Mouse (Mus musculus) liver, embryonic 12.5 days (tissue): Measurements from ENCODE around the gene Abca12. TPM values are rescaled to one million over a fixed set of nuclear protein-coding genes. Genes with fewer than 3 reads are reported as not detected.
A peak's percentile ranks its signal among the peaks of the same experiment; 100 is the strongest.

Experiments used
- ATAC-seq: fragments of 200-750 bp; cut with Nextera tagmentation; 2 replicates; pipeline ENCODE4 v1.8.0; 2017; ENCODE audit warnings: moderate number of reproducible peaks, mild to moderate bottlenecking, moderate library complexity
- H3K27ac ChIP-seq: fragments of 300-500 bp; sonication (generic); 2 replicates; pipeline ENCODE4 v1.5.1; 2016; ENCODE audit warnings: mild to moderate bottlenecking
- H3K27me3 ChIP-seq: fragments of 300-500 bp; sonication (generic); replicated peaks from 2 replicates; pipeline ENCODE4 v1.6.1; 2016; ENCODE audit warnings: mild to moderate bottlenecking, moderate library complexity
- H3K36me3 ChIP-seq: fragments of 300-500 bp; sonication (generic); 2 replicates; pipeline ENCODE4 v1.6.1; 2016; ENCODE audit warnings: mild to moderate bottlenecking, moderate library complexity
- H3K4me1 ChIP-seq: fragments of 300-500 bp; sonication (generic); 2 replicates; pipeline ENCODE4 v1.6.1; 2016
- H3K4me2 ChIP-seq: fragments of 300-500 bp; sonication (generic); 2 replicates; pipeline ENCODE4 v1.6.1; 2016; ENCODE audit warnings: mild to moderate bottlenecking, moderate library complexity
- H3K4me3 ChIP-seq: fragments of 300-500 bp; sonication (generic); 2 replicates; pipeline ENCODE4 v1.5.1; 2016; ENCODE audit warnings: mild to moderate bottlenecking, moderate library complexity
- H3K9ac ChIP-seq: fragments of 300-500 bp; sonication (generic); 2 replicates; pipeline ENCODE4 v1.6.1; 2016; ENCODE audit warnings: mild to moderate bottlenecking, moderate library complexity
- H3K9me3 ChIP-seq: fragments of 300-500 bp; sonication (generic); replicated peaks from 2 replicates; pipeline ENCODE4 v1.6.1; 2016; ENCODE audit warnings: mild to moderate bottlenecking, moderate library complexity
- whole genome bisulfite sequencing: fragments of 180-500 bp; shearing (Covaris S2); methylation state at CpG from one replicate; pipeline ENCODE4 v1.1.7; 2016; ENCODE audit not compliant: insufficient replicate concordance; 5-methylcytosine and 5-hydroxymethylcytosine counted together
- polyA plus RNA-seq: library from polyadenylated mRNA; unstranded; fragments of >200 nt; fragmentation: Nextera tagmentation; extraction: Ambion mirVana; gene quantifications from 2 replicates; pipeline ENCODE4 v1.2.1, GENCODE M21; 2016

Abca12 gene
- polyA plus RNA-seq, 1 experiment from 2014 or later: not detected

DNA sequence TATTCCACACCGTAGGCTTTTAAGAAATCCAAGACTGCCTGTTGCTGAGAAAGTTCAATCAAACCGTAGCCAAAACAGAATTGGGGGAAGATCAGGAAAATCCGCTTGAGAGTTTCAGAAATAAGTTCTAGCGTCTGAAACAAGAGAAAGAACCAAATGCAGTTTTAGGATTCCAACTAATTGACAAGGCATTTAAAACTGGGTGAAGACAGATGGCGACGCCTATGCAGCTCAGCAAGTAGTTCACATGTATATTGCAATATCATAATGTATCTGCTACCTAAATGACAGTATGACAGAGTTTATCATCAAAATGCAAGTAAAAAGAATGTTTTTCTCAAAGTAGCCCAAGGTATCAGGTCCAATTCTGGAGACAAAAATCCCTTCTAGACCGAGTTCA is 151.2 kb downstream of the Abca12 start:
- WGBS: 79% methylated on average over 7 of the region's 7 CpGs
- Histone ChIP-seq H3K4me3 (no peak overlapping the region), H3K9me3 (no peaks in the 10 kb centered on the region), H3K9ac (no peak overlapping the region), H3K27ac (no peak overlapping the region), H3K36me3 (no peaks in the 10 kb centered on the region), H3K27me3 (no peaks in the 10 kb centered on the region), H3K4me2 (no peak overlapping the region), H3K4me1 (no peaks in the 10 kb centered on the region)
- no peak for ATAC-seq

DNA sequence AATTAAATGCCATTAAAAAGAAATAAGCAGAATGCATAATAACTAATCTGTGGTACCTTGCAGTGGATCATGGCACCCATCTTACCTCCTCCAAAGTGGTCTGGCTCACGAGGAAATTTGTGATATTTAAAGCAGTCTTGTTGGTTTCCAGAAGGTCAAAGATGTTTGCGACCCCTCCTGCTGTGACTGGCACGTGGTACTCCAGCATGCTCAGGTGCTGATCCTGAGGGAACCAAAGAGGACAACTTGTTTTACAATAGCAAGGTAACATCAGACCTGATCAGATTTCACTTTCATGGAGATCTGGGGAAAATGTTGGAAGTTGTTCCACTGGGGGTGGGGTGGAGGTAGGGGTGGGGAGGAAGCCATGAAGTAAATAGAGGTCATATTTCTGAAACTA is 170.1 kb downstream of the Abca12 start:
- Histone ChIP-seq H3K4me1 (no peaks in the 10 kb centered on the region), H3K27ac (no peak overlapping the region), H3K9me3 (no peaks in the 10 kb centered on the region), H3K9ac (no peak overlapping the region), H3K27me3 (no peaks in the 10 kb centered on the region), H3K36me3 (no peaks in the 10 kb centered on the region), H3K4me2 (no peak overlapping the region), H3K4me3 (no peak overlapping the region)
- 57% methylated on average over 3 of the region's 3 CpGs for WGBS
- ATAC-seq: no peak

DNA sequence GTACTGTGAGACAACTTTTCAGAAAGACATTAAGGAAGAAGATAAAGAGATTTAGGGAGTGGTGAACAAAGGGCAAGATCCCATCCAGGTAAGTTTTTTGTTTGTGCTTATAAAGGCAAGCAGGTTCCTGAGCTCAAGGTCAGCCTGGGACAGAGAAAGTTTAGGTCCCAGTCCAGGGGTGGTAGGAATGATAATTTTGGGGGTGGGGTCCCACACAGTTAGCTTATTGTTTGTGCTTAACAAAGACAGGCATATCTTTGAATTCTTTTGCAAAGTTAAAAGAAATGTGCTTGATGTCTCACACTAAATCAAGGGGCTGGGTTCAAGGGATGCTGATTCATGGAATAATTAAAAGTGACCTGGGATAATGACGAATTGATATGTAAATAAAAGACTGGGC is 173.3 kb downstream of the Abca12 start:
- WGBS: 53% methylated on average over 1 of the region's 1 CpGs
- no peak for ATAC-seq
- H3K27me3 ChIP-seq: no peaks in the 10 kb centered on the region

DNA sequence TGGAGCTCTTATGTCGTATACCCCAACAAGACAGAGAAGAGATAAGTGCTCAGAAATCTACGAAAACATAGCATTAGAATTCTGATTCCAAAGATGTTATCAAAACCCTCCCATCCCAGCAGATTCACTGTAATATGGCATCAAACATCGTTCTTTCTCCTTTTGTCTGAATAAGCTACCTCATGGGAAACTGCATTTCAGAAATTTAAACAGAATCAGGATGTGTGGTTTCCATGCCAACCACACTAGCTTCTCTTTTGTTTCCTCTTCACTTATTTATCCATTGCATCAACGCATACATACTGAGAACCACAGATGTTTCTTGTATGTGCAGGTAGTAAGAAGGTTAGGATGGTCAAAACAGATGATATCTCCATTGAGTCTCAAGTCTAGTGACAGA is 175.1 kb downstream of the Abca12 start:
- Histone ChIP-seq H3K27ac (no peak overlapping the region), H3K4me1 (no peaks in the 10 kb centered on the region), H3K9ac (no peak overlapping the region), H3K36me3 (no peaks in the 10 kb centered on the region), H3K4me3 (no peak overlapping the region), H3K4me2 (no peak overlapping the region), H3K27me3 (no peaks in the 10 kb centered on the region), H3K9me3 (no peaks in the 10 kb centered on the region)
- ATAC-seq: no peak
- WGBS: 55% methylated on average over 4 of the region's 4 CpGs

More for the DNA sequence above, 173.3 kb downstream of the Abca12 start:
- Histone ChIP-seq H3K4me1 (no peaks in the 10 kb centered on the region), H3K9ac (no peak overlapping the region), H3K9me3 (no peaks in the 10 kb centered on the region), H3K27ac (no peak overlapping the region), H3K4me2 (no peak overlapping the region), H3K4me3 (no peak overlapping the region), H3K36me3 (no peaks in the 10 kb centered on the region)

DNA sequence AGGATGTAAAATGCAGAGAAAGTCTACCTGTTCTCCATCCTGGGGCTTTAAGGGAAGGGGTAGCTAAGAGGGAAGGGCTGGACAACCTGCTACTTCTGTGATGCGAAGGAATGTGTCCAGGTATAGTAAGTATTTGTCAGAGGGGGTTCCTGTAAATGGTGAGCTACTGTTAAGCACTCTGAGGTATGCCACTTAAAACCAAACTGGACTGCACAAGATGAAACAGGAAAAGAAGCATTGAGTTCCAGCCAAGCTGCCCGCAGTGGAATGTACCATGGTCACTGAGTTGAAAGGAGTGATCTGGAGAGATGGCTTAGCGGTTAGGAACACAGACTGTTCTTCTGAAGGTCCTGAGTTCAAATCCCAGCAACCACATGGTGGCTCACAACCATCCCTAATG is 179.4 kb downstream of the Abca12 start:
- Histone ChIP-seq H3K27ac (no peak overlapping the region), H3K36me3 (no peaks in the 10 kb centered on the region), H3K4me2 (no peak overlapping the region), H3K9me3 (no peaks in the 10 kb centered on the region), H3K9ac (no peak overlapping the region), H3K27me3 (no peaks in the 10 kb centered on the region), H3K4me3 (no peak overlapping the region), H3K4me1 (no peaks in the 10 kb centered on the region)
- ATAC-seq: no peak
- WGBS: 63% methylated on average over 3 of the region's 3 CpGs

DNA sequence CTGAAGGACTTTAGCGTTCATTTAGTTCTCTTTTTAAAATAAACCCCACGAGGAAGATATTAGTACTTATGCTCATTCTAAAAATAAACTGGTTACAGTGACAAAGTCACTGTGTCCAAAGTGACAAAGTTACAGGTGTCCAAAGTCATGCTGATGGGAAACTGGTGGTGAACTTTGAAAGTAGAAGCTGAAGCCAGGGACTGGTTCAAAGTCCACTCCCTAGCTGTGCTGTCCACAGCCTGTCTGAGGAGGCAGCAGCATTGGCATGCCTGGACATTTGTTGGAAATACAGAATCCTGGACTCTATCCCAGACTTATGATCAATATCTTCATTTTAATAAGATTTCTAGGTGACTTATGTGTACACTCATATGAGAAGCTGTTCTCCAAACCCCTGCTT is 183.5 kb downstream of the Abca12 start:
- Histone ChIP-seq H3K36me3 (no peaks in the 10 kb centered on the region), H3K9me3 (no peaks in the 10 kb centered on the region), H3K4me3 (no peak overlapping the region), H3K4me1 (no peaks in the 10 kb centered on the region), H3K9ac (no peak overlapping the region), H3K27ac (no peak overlapping the region), H3K4me2 (no peak overlapping the region), H3K27me3 (no peaks in the 10 kb centered on the region)
- ATAC-seq: peak; percentile 52
- WGBS: 32% methylated on average over 2 of the region's 2 CpGs

DNA sequence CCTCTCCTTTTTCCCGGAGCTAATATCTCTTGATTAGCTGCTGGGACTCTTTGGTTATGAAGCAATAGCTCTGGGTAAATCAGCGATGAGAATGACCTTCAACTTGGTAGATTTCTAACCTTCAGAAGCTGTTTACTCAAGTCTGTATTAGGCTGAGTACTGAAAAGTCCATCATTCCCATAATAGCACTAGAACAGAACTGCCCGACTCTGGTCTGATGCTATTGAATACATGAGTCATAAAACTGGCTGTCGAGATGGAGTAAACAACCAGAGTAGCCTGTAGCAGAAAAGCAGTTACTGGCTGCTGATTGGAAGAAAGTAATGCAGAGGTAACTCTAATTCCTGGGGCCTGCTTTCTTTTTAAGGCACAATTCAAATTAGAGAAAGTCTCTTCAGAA is 211.1 kb downstream of the Abca12 start:
- WGBS: 59% methylated on average over 4 of the region's 4 CpGs
- Histone ChIP-seq H3K9me3 (no peaks in the 10 kb centered on the region), H3K36me3 (no peaks in the 10 kb centered on the region), H3K4me1 (no peaks in the 10 kb centered on the region), H3K4me2 (no peak overlapping the region), H3K4me3 (no peak overlapping the region), H3K27me3 (no peaks in the 10 kb centered on the region), H3K9ac (no peak overlapping the region), H3K27ac (no peak overlapping the region)
- no peak for ATAC-seq

DNA sequence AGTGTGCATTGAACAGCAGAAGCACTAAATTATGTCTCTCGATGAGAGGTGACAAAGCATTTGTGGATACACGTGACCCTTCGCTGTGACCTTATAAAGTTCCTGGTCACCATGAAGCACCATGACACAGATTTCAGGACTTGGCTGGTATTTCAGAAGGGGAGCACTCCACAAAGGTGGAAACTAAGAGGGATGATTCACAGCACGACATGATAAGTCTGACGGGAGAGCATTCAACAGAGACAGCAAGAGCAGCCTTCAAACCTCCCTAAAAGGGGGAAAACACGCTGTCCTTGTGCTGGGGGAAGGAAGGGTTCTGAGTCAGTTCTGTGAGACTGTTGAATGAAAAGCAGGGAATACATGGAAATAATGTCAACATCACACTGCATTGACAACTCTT is 218.5 kb downstream of the Abca12 start:
- Histone ChIP-seq H3K9me3 (no peaks in the 10 kb centered on the region; the same call in 1 of the 2 replicates), H3K4me2 (no peak overlapping the region), H3K36me3 (no peaks in the 10 kb centered on the region), H3K27me3 (no peaks in the 10 kb centered on the region), H3K27ac (no peak overlapping the region), H3K4me3 (no peak overlapping the region), H3K4me1 (no peaks in the 10 kb centered on the region), H3K9ac (no peak overlapping the region)
- WGBS: 75% methylated on average over 6 of the region's 6 CpGs
- ATAC-seq: no peak

DNA sequence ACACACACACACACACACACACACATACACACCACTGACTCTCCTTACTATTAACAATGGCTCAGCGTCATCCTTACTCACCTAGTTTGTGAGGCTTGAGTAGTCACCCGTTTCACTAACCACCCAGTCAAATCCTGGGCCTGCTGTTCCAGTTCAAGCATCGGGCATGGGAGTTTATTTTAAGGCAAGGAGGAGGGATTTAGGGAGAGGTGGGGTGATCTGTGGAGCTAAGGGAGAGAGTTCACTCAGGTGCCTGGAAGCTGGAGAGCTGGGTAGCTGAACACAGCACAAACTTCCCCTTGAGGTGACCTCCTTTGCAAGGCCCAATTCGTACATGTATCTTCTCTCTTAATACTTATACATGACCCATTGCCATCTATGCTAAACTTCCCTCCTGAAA is 219.4 kb downstream of the Abca12 start:
- H3K27ac ChIP-seq: no peak overlapping the region
- no peak overlapping the region for H3K4me3 ChIP-seq
- H3K4me2 ChIP-seq: no peak overlapping the region
- H3K4me1 ChIP-seq: no peaks in the 10 kb centered on the region
- H3K9ac ChIP-seq: no peak overlapping the region
- no peak for ATAC-seq
- WGBS: 69% methylated on average over 4 of the region's 4 CpGs
- no peaks in the 10 kb centered on the region for H3K36me3 ChIP-seq
- H3K9me3 ChIP-seq: no peaks in the 10 kb centered on the region; the same call in 1 of the 2 replicates
- H3K27me3 ChIP-seq: no peaks in the 10 kb centered on the region

DNA sequence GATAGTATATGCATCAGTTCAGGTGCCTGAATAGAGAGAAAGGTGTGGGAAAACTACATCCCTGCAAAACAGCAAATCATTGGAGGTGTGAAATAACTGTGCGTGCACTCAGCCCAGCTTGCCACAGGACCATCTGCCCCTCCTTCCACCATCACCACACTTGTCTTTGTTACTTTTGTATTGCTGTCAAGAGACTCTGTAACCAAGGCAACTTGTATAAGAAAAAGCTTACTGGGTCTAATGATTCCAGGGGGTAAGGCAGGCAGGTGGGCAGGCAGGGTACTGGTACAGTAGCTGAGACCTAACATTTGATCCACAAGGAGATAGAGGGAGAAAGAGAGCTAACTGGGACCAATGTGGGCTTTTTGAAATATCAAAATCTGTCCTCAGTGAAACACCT is 220.8 kb downstream of the Abca12 start:
- 69% methylated on average over 1 of the region's 1 CpGs for WGBS
- H3K36me3 ChIP-seq: no peaks in the 10 kb centered on the region
- ATAC-seq: no peak

More for the DNA sequence above, 220.8 kb downstream of the Abca12 start:
- Histone ChIP-seq H3K4me1 (no peaks in the 10 kb centered on the region), H3K27me3 (no peaks in the 10 kb centered on the region), H3K4me2 (no peak overlapping the region), H3K27ac (no peak overlapping the region), H3K4me3 (no peak overlapping the region), H3K9ac (no peak overlapping the region), H3K9me3 (no peaks in the 10 kb centered on the region; the same call in 1 of the 2 replicates)

Other genes with a start within 250 kb of the Abca12 start
- 68.7 and 70.5 TPM in 2 replicates for gene Atic, start 142.2 kb upstream of the Abca12 start, polyA plus RNA-seq
- gene Fn1, start 238.3 kb upstream of the Abca12 start, polyA plus RNA-seq: 89.2 and 92.0 TPM in 2 replicates